9 mouse cellular contexts compared by ENCODE assay signal in the genomic region with DNA sequence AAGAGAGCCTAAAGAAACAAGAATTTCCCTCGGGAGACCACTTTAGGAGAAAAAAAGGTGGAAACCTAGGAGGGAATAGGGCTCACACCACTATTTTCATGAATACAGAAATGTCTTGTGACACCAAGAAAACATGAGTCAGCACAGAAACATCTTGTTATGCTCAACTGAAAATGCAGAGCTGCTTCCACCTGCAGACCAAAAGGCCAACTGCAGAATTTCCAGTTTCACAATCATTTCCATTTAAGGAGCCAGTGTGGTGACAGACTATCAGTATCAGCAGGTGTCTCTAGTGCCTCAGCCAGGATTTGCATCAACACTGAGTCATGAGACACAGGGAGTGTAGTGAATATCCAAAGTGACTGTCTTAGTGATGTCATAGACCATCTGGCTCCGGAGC. TPM values are rescaled to one million over a fixed set of nuclear protein-coding genes. Genes with fewer than 3 reads are reported as not detected.
DNase-seq lines count a peak whose midpoint lies in the region; ATAC-seq lines count a peak whose summit lies in the region.
"Had no signal": no experiment of that assay in that cellular context is flagged by ENCODE, and none has a peak within 500 bp of the region (broad histone marks: within the 10 kb centered on the region; RNA-seq: fewer than 3 reads in every experiment).

No protein-coding gene starts in this region.

- peaks cover 6% of the 10 kb centered on the region; the same call in 1 of the 2 replicates for H3K4me1 ChIP-seq in heart, embryonic 13.5 days
- H3K4me1 ChIP-seq: neural tube, embryonic 13.5 days had no signal

- H3K9ac ChIP-seq in heart, embryonic 13.5 days = no peak overlapping the region
- H3K9ac ChIP-seq: neural tube, embryonic 13.5 days had no signal

- ATAC-seq in heart, embryonic 13.5 days (ENCODE audit: extremely low read depth, insufficient number of reproducible peaks, low FRiP score, low TSS enrichment) = no peak

- WGBS in heart, embryonic 13.5 days = 31% methylated on average over 2 of the region's 2 CpGs

- H3K4me2 ChIP-seq in heart, embryonic 13.5 days = peak overlapping the region; percentile 37; the same call in 1 of the 2 replicates
- H3K4me2 ChIP-seq: neural tube, embryonic 13.5 days had no signal

- peak; percentile 34 to 39 for DNase-seq in cerebellum, postnatal 10 days
- DNase-seq in cerebellum, adult 11-12 months = no peak
- peak; percentile 4 for DNase-seq in retina, postnatal 1 day
- no peak for DNase-seq in retina, embryonic 14.5 days (ENCODE audit: low spot score)
- DNase-seq in layer of hippocampus, postnatal 14 days (ENCODE audit: low spot score in 2 of 2) = peak; percentile 14 to 30
- no peak for DNase-seq in embryo, embryonic 10.5 days (ENCODE audit: low spot score)
- DNase-seq in natural killer cell, adult 2 months (ENCODE audit: low spot score in 2 of 2) = no peak

- H3K9me3 ChIP-seq in heart, embryonic 13.5 days = no peaks in the 10 kb centered on the region
- H3K9me3 ChIP-seq: neural tube, embryonic 13.5 days had no signal

- H3K36me3 ChIP-seq in heart, embryonic 13.5 days = no peaks in the 10 kb centered on the region
- H3K36me3 ChIP-seq: neural tube, embryonic 13.5 days had no signal

- H3K27me3 ChIP-seq in heart, embryonic 13.5 days (replicated peaks) = no peaks in the 10 kb centered on the region
- H3K27me3 ChIP-seq: neural tube, embryonic 13.5 days had no signal

- H3K27ac ChIP-seq in heart, embryonic 13.5 days (replicated peaks) = no peak overlapping the region
- H3K27ac ChIP-seq: neural tube, embryonic 13.5 days had no signal

- H3K4me3 ChIP-seq in heart, embryonic 13.5 days = no peak overlapping the region
- H3K4me3 ChIP-seq: neural tube, embryonic 13.5 days had no signal

RNA-seq across cellular contexts. Expression of gene Cldn16, which starts 15.3 kb away (rescaled TPM):
- not detected in 2 replicates for polyA plus RNA-seq in heart, embryonic 13.5 days (2015; fragmentation: Nextera tagmentation; extraction: Ambion mirVana)
- total RNA-seq in layer of hippocampus, postnatal 14 days (2021) = not detected
- polyA plus RNA-seq: neural tube, embryonic 13.5 days had no signal

Comparison
In these comparisons a context has a peak if more than half of its experiments do, and no peak if none do; other contexts are left out.
1. DNase-seq: peak in cerebellum, postnatal 10 days (2 of 2), retina, postnatal 1 day (single experiment) and layer of hippocampus, postnatal 14 days (2 of 2); none in cerebellum, adult 11-12 months (single experiment), retina, embryonic 14.5 days (single experiment), embryo, embryonic 10.5 days (single experiment) and natural killer cell, adult 2 months (0 of 2).